Mouse (Mus musculus): ENCODE results near the gene Jam2.
A peak's percentile ranks its signal among the peaks of the same experiment; 100 is the strongest.

Jam2 gene

GRCm38 (mm10) chr16:84783279-84783678 is 9.4 kb downstream of the Jam2 start:
- no peak for DNase-seq

GRCm38 (mm10) chr16:84784966-84785365 is 11.0 kb downstream of the Jam2 start:
- DNase-seq: no peak

GRCm38 (mm10) chr16:84790595-84791165 is 16.8 kb downstream of the Jam2 start:
- DNase-seq: no peak

GRCm38 (mm10) chr16:84793401-84793800 is 19.5 kb downstream of the Jam2 start:
- DNase-seq: no peak

GRCm38 (mm10) chr16:84795337-84795736 is 21.4 kb downstream of the Jam2 start:
- no peak for DNase-seq

GRCm38 (mm10) chr16:84796678-84797077 is 22.8 kb downstream of the Jam2 start:
- no peak for DNase-seq

- DNase-seq: no peak
Observed at GRCm38 (mm10) chr16:84800038-84800437, 26.1 kb downstream of the Jam2 start.

- DNase-seq: peak in 1 of 2 experiments; percentile 7
Observed at GRCm38 (mm10) chr16:84802217-84802616, 28.3 kb downstream of the Jam2 start.

- no peak for DNase-seq
Observed at GRCm38 (mm10) chr16:84804866-84805265, 30.9 kb downstream of the Jam2 start.

- DNase-seq: no peak
Observed at GRCm38 (mm10) chr16:84806175-84806574, 32.3 kb downstream of the Jam2 start.

GRCm38 (mm10) chr16:84807874-84808273 is 34.0 kb downstream of the Jam2 start:
- DNase-seq: no peak

- DNase-seq: no peak
Observed at GRCm38 (mm10) chr16:84810254-84810653, 36.3 kb downstream of the Jam2 start.

- DNase-seq: no peak
Observed at GRCm38 (mm10) chr16:84813852-84814251, 39.9 kb downstream of the Jam2 start.

GRCm38 (mm10) chr16:84814511-84814910 is 40.6 kb downstream of the Jam2 start:
- no peak for DNase-seq

- no peak for DNase-seq
Observed at GRCm38 (mm10) chr16:84817423-84817822, 43.5 kb downstream of the Jam2 start.

- no peak for DNase-seq
Observed at GRCm38 (mm10) chr16:84825009-84825408, 51.1 kb downstream of the Jam2 start.

- DNase-seq: no peak
Observed at GRCm38 (mm10) chr16:84831696-84832095, 57.8 kb downstream of the Jam2 start.

GRCm38 (mm10) chr16:84832736-84833135 is 58.8 kb downstream of the Jam2 start:
- peak; percentile 76 to 80 for DNase-seq

- DNase-seq: no peak
Observed at GRCm38 (mm10) chr16:84834344-84834743, 60.4 kb downstream of the Jam2 start.

- peak; percentile 92 to 93 for DNase-seq
Observed at GRCm38 (mm10) chr16:84834745-84835440, 61.0 kb downstream of the Jam2 start, which contains the start of gene Gabpa. Gene Gabpa (plus strand): TSS chr16:84834925.

GRCm38 (mm10) chr16:84835441-84835822 is 61.5 kb downstream of the Jam2 start, which contains the start of gene Atp5j:
Gene Atp5j (minus strand): TSS chr16:84835625.
- DNase-seq: peak; percentile 82 to 86

GRCm38 (mm10) chr16:84835823-84836743 is 62.2 kb downstream of the Jam2 start:
- DNase-seq: peak; percentile 28 to 38

- DNase-seq: no peak
Observed at GRCm38 (mm10) chr16:84838576-84838975, 64.7 kb downstream of the Jam2 start.
